Mouse (Mus musculus): Measurements from ENCODE around the gene Stk32c. TPM values are rescaled to one million over a fixed set of nuclear protein-coding genes. Genes with fewer than 3 reads are reported as not detected.
A peak's percentile ranks its signal among the peaks of the same experiment; 100 is the strongest.

Gene Stk32c
- total RNA-seq, 2 experiments from 2014 or later = 182 to 198 TPM

GRCm38 (mm10) chr7:139233714-139234113, 20.6 kb upstream of the Stk32c start:
- intact Hi-C loops (cut with DNase I) = loop anchor here (1.0 to 10.0 kb wide), 3 partner anchors 66 to 239 kb away; partner anchors contain the start of gene Inpp5a
- DNase-seq (ENCODE audit: low spot score in 2 of 2) = peak; percentile 78 to 83

GRCm38 (mm10) chr7:139230241-139230640, 17.1 kb upstream of the Stk32c start:
- intact Hi-C loops (cut with DNase I) = loop anchor here (10.0 kb wide), 1 partner anchor 155 kb away; the partner anchor contains the start of gene Inpp5a
- DNase-seq (ENCODE audit: low spot score in 2 of 2) = no peak

GRCm38 (mm10) chr7:139229837-139230236, 16.7 kb upstream of the Stk32c start:
- intact Hi-C loops (cut with DNase I) = loop anchor here (10.0 kb wide), 1 partner anchor 155 kb away; the partner anchor contains the start of gene Inpp5a
- no peak for DNase-seq (ENCODE audit: low spot score in 2 of 2)

- intact Hi-C loops (cut with DNase I) = no loop called here
- DNase-seq (ENCODE audit: low spot score in 2 of 2) = no peak
Observed at GRCm38 (mm10) chr7:139228447-139229171, 15.5 kb upstream of the Stk32c start.

- intact Hi-C loops (cut with DNase I) = no loop called here
- DNase-seq (ENCODE audit: low spot score in 2 of 2) = no peak
Observed at GRCm38 (mm10) chr7:139226416-139226815, 13.3 kb upstream of the Stk32c start.

GRCm38 (mm10) chr7:139224725-139225124, 11.6 kb upstream of the Stk32c start:
- intact Hi-C loops (cut with DNase I) = no loop called here
- DNase-seq (ENCODE audit: low spot score in 2 of 2) = no peak

- intact Hi-C loops (cut with DNase I) = no loop called here
- no peak for DNase-seq (ENCODE audit: low spot score in 2 of 2)
Observed at GRCm38 (mm10) chr7:139224070-139224469, 11.0 kb upstream of the Stk32c start.

GRCm38 (mm10) chr7:139222341-139222740, 9.2 kb upstream of the Stk32c start:
- intact Hi-C loops (cut with DNase I) = no loop called here
- DNase-seq (ENCODE audit: low spot score in 2 of 2) = no peak

GRCm38 (mm10) chr7:139221856-139222255, 8.7 kb upstream of the Stk32c start:
- intact Hi-C loops (cut with DNase I) = no loop called here
- DNase-seq (ENCODE audit: low spot score in 2 of 2) = no peak

GRCm38 (mm10) chr7:139221072-139221471, 8.0 kb upstream of the Stk32c start:
- no peak for DNase-seq (ENCODE audit: low spot score in 2 of 2)
- intact Hi-C loops (cut with DNase I) = no loop called here

- intact Hi-C loops (cut with DNase I) = no loop called here
- no peak for DNase-seq (ENCODE audit: low spot score in 2 of 2)
Observed at GRCm38 (mm10) chr7:139220303-139220702, 7.2 kb upstream of the Stk32c start.

GRCm38 (mm10) chr7:139219486-139219885, 6.4 kb upstream of the Stk32c start:
- intact Hi-C loops (cut with DNase I) = loop anchor here (10.0 kb wide), 1 partner anchor 175 kb away; no protein-coding TSS in a partner anchor
- DNase-seq (ENCODE audit: low spot score in 2 of 2) = no peak

- intact Hi-C loops (cut with DNase I) = loop anchor here (10.0 kb wide), 1 partner anchor 176 kb away; no protein-coding TSS in a partner anchor
- no peak for DNase-seq (ENCODE audit: low spot score in 2 of 2)
Observed at GRCm38 (mm10) chr7:139218641-139219415, 5.7 kb upstream of the Stk32c start.

GRCm38 (mm10) chr7:139217046-139217445, 3.9 kb upstream of the Stk32c start:
- intact Hi-C loops (cut with DNase I) = loop anchor here (10.0 kb wide), 1 partner anchor 178 kb away; no protein-coding TSS in a partner anchor

GRCm38 (mm10) chr7:139216464-139216863, 3.4 kb upstream of the Stk32c start:
- intact Hi-C loops (cut with DNase I) = loop anchor here (10.0 kb wide), 1 partner anchor 178 kb away; no protein-coding TSS in a partner anchor
- peak in 1 of 2 experiments; percentile 2 for DNase-seq (ENCODE audit: low spot score in 2 of 2)

More at GRCm38 (mm10) chr7:139217046-139217445, 3.9 kb upstream of the Stk32c start:
- DNase-seq (ENCODE audit: low spot score in 2 of 2) = no peak

GRCm38 (mm10) chr7:139215946-139216345, 2.8 kb upstream of the Stk32c start:
- DNase-seq (ENCODE audit: low spot score in 2 of 2) = no peak
- intact Hi-C loops (cut with DNase I) = loop anchor here (10.0 kb wide), 1 partner anchor 179 kb away; no protein-coding TSS in a partner anchor

- intact Hi-C loops (cut with DNase I) = loop anchor here (10.0 kb wide), 1 partner anchor 179 kb away; no protein-coding TSS in a partner anchor
- DNase-seq (ENCODE audit: low spot score in 2 of 2) = peak in 1 of 2 experiments; percentile 1
Observed at GRCm38 (mm10) chr7:139215516-139215915, 2.4 kb upstream of the Stk32c start.

GRCm38 (mm10) chr7:139214596-139215340, 1.7 kb upstream of the Stk32c start:
- peak in 1 of 2 experiments; percentile 3 for DNase-seq (ENCODE audit: low spot score in 2 of 2)
- intact Hi-C loops (cut with DNase I) = loop anchor here (5.0 to 10.0 kb wide), 2 partner anchors 83 to 180 kb away; no protein-coding TSS in a partner anchor

GRCm38 (mm10) chr7:139214160-139214559, 1.1 kb upstream of the Stk32c start:
- intact Hi-C loops (cut with DNase I) = loop anchor here (5.0 to 10.0 kb wide), 2 partner anchors 83 to 181 kb away; no protein-coding TSS in a partner anchor
- no peak for DNase-seq (ENCODE audit: low spot score in 2 of 2)
